Mouse (Mus musculus): ENCODE measurements around the gene Utp11. TPM values are rescaled to one million over a fixed set of nuclear protein-coding genes. Genes with fewer than 3 reads are reported as not detected.

The Utp11 gene
- polyA plus RNA-seq, 1 experiment from 2014 or later, result 65.4 TPM

- no peak for ATAC-seq (ENCODE audit: low FRiP score, low TSS enrichment)
- 4% methylated on average over 4 of the region's 4 CpGs for WGBS
Measured at GRCm38 (mm10) chr4:124675037-124675436, 18.4 kb downstream of the Utp11 start.

GRCm38 (mm10) chr4:124674334-124675032, 18.9 kb downstream of the Utp11 start:
- Histone ChIP-seq H3K4me3 (ENCODE audit: low read length) (no peak overlapping the region), H3K9me3 (ENCODE audit: low read length) (no peaks in the 10 kb centered on the region), H3K4me2 (replicated peaks; ENCODE audit: low read depth, low read length) (no peak overlapping the region), H3K36me3 (ENCODE audit: insufficient read depth, low read length) (peaks cover 20% of the 10 kb centered on the region), H3K27ac (ENCODE audit: low read length) (no peak overlapping the region), H3K9ac (replicated peaks; ENCODE audit: low read length) (no peak overlapping the region), H3K4me1 (ENCODE audit: insufficient read depth, low read length) (peaks cover 15% of the 10 kb centered on the region), H3K27me3 (ENCODE audit: insufficient read depth, low read length) (peaks cover 30% of the 10 kb centered on the region)
- 66% methylated on average over 17 of the region's 17 CpGs for WGBS
- no peak for ATAC-seq (ENCODE audit: low FRiP score, low TSS enrichment)

More at GRCm38 (mm10) chr4:124675037-124675436, 18.4 kb downstream of the Utp11 start:
- no peaks in the 10 kb centered on the region for H3K9me3 ChIP-seq (ENCODE audit: low read length)
- H3K9ac ChIP-seq (replicated peaks; ENCODE audit: low read length), result no peak overlapping the region
- peaks cover 15% of the 10 kb centered on the region for H3K4me1 ChIP-seq (ENCODE audit: insufficient read depth, low read length)
- H3K36me3 ChIP-seq (ENCODE audit: insufficient read depth, low read length), result peaks cover 26% of the 10 kb centered on the region
- no peak overlapping the region for H3K4me2 ChIP-seq (replicated peaks; ENCODE audit: low read depth, low read length)
- no peak overlapping the region for H3K27ac ChIP-seq (ENCODE audit: low read length)
- peaks cover 30% of the 10 kb centered on the region for H3K27me3 ChIP-seq (ENCODE audit: insufficient read depth, low read length)
- no peak overlapping the region for H3K4me3 ChIP-seq (ENCODE audit: low read length)

GRCm38 (mm10) chr4:124672347-124673320, 20.8 kb downstream of the Utp11 start:
- no peaks in the 10 kb centered on the region for H3K9me3 ChIP-seq (ENCODE audit: low read length)
- H3K4me2 ChIP-seq (replicated peaks; ENCODE audit: low read depth, low read length), result peak overlapping the region; percentile 26
- 3% methylated on average over 31 of the region's 31 CpGs for WGBS
- no peak overlapping the region for H3K9ac ChIP-seq (replicated peaks; ENCODE audit: low read length)
- peaks cover 15% of the 10 kb centered on the region for H3K4me1 ChIP-seq (ENCODE audit: insufficient read depth, low read length)
- peak overlapping the region; percentile 0; the same call in 1 of the 2 replicates for H3K4me3 ChIP-seq (ENCODE audit: low read length)
- no peak for ATAC-seq (ENCODE audit: low FRiP score, low TSS enrichment)
- H3K27me3 ChIP-seq (ENCODE audit: insufficient read depth, low read length), result peaks cover 42% of the 10 kb centered on the region
- no peak overlapping the region for H3K27ac ChIP-seq (ENCODE audit: low read length)
- peaks cover 8% of the 10 kb centered on the region; the same call in 1 of the 2 replicates for H3K36me3 ChIP-seq (ENCODE audit: insufficient read depth, low read length)

- Histone ChIP-seq H3K9ac (replicated peaks; ENCODE audit: low read length) (no peak overlapping the region), H3K27ac (ENCODE audit: low read length) (no peak overlapping the region), H3K36me3 (ENCODE audit: insufficient read depth, low read length) (0 out of 2 replicates have a peak, but pooled peaks cover 4% of the 10 kb centered on the region), H3K27me3 (ENCODE audit: insufficient read depth, low read length) (peaks cover 52% of the 10 kb centered on the region), H3K4me1 (ENCODE audit: insufficient read depth, low read length) (peaks cover 15% of the 10 kb centered on the region), H3K9me3 (ENCODE audit: low read length) (no peaks in the 10 kb centered on the region), H3K4me3 (ENCODE audit: low read length) (no peak overlapping the region), H3K4me2 (replicated peaks; ENCODE audit: low read depth, low read length) (no peak overlapping the region)
- 20% methylated on average over 7 of the region's 7 CpGs for WGBS
- ATAC-seq (ENCODE audit: low FRiP score, low TSS enrichment), result no peak
Measured at GRCm38 (mm10) chr4:124671583-124671982, 21.8 kb downstream of the Utp11 start.

GRCm38 (mm10) chr4:124670232-124670631, 23.2 kb downstream of the Utp11 start:
- no peak overlapping the region for H3K9ac ChIP-seq (replicated peaks; ENCODE audit: low read length)
- no peaks in the 10 kb centered on the region for H3K9me3 ChIP-seq (ENCODE audit: low read length)
- no peak for ATAC-seq (ENCODE audit: low FRiP score, low TSS enrichment)
- WGBS, result 66% methylated on average over 8 of the region's 8 CpGs
- no peak overlapping the region for H3K4me3 ChIP-seq (ENCODE audit: low read length)
- no peak overlapping the region for H3K27ac ChIP-seq (ENCODE audit: low read length)
- H3K36me3 ChIP-seq (ENCODE audit: insufficient read depth, low read length), result no peaks in the 10 kb centered on the region
- H3K4me2 ChIP-seq (replicated peaks; ENCODE audit: low read depth, low read length), result no peak overlapping the region
- H3K4me1 ChIP-seq (ENCODE audit: insufficient read depth, low read length), result peaks cover 15% of the 10 kb centered on the region
- H3K27me3 ChIP-seq (ENCODE audit: insufficient read depth, low read length), result peaks cover 66% of the 10 kb centered on the region

- Histone ChIP-seq H3K4me3 (ENCODE audit: low read length) (no peak overlapping the region), H3K4me2 (replicated peaks; ENCODE audit: low read depth, low read length) (no peak overlapping the region), H3K36me3 (ENCODE audit: insufficient read depth, low read length) (no peaks in the 10 kb centered on the region), H3K4me1 (ENCODE audit: insufficient read depth, low read length) (peaks cover 14% of the 10 kb centered on the region), H3K27me3 (ENCODE audit: insufficient read depth, low read length) (peaks cover 80% of the 10 kb centered on the region), H3K27ac (ENCODE audit: low read length) (no peak overlapping the region), H3K9me3 (ENCODE audit: low read length) (no peaks in the 10 kb centered on the region), H3K9ac (replicated peaks; ENCODE audit: low read length) (no peak overlapping the region)
- ATAC-seq (ENCODE audit: low FRiP score, low TSS enrichment), result no peak
- 24% methylated on average over 8 of the region's 8 CpGs for WGBS
Measured at GRCm38 (mm10) chr4:124668078-124668477, 25.3 kb downstream of the Utp11 start.

GRCm38 (mm10) chr4:124667476-124668033, 25.8 kb downstream of the Utp11 start:
- no peak overlapping the region for H3K27ac ChIP-seq (ENCODE audit: low read length)
- no peak overlapping the region for H3K4me3 ChIP-seq (ENCODE audit: low read length)
- 31% methylated on average over 14 of the region's 14 CpGs for WGBS
- H3K36me3 ChIP-seq (ENCODE audit: insufficient read depth, low read length), result no peaks in the 10 kb centered on the region
- no peaks in the 10 kb centered on the region for H3K9me3 ChIP-seq (ENCODE audit: low read length)
- peaks cover 9% of the 10 kb centered on the region; the same call in 1 of the 2 replicates for H3K4me1 ChIP-seq (ENCODE audit: insufficient read depth, low read length)
- H3K9ac ChIP-seq (replicated peaks; ENCODE audit: low read length), result no peak overlapping the region
- no peak overlapping the region for H3K4me2 ChIP-seq (replicated peaks; ENCODE audit: low read depth, low read length)
- ATAC-seq (ENCODE audit: low FRiP score, low TSS enrichment), result no peak
- H3K27me3 ChIP-seq (ENCODE audit: insufficient read depth, low read length), result peaks cover 80% of the 10 kb centered on the region

- peaks cover 5% of the 10 kb centered on the region; the same call in 1 of the 2 replicates for H3K4me1 ChIP-seq (ENCODE audit: insufficient read depth, low read length)
- no peaks in the 10 kb centered on the region for H3K36me3 ChIP-seq (ENCODE audit: insufficient read depth, low read length)
- H3K27me3 ChIP-seq (ENCODE audit: insufficient read depth, low read length), result peaks cover 88% of the 10 kb centered on the region
- H3K9me3 ChIP-seq (ENCODE audit: low read length), result no peaks in the 10 kb centered on the region
- H3K4me3 ChIP-seq (ENCODE audit: low read length), result no peak overlapping the region
- WGBS, result 55% methylated on average over 15 of the region's 15 CpGs
- H3K27ac ChIP-seq (ENCODE audit: low read length), result no peak overlapping the region
- H3K4me2 ChIP-seq (replicated peaks; ENCODE audit: low read depth, low read length), result no peak overlapping the region
- ATAC-seq (ENCODE audit: low FRiP score, low TSS enrichment), result no peak
- H3K9ac ChIP-seq (replicated peaks; ENCODE audit: low read length), result no peak overlapping the region
Measured at GRCm38 (mm10) chr4:124664604-124665003, 28.8 kb downstream of the Utp11 start.

- 67% methylated on average over 9 of the region's 9 CpGs for WGBS
- Histone ChIP-seq H3K9ac (replicated peaks; ENCODE audit: low read length) (no peak overlapping the region), H3K27me3 (ENCODE audit: insufficient read depth, low read length) (peaks cover 90% of the 10 kb centered on the region), H3K4me1 (ENCODE audit: insufficient read depth, low read length) (peaks cover 9% of the 10 kb centered on the region), H3K4me2 (replicated peaks; ENCODE audit: low read depth, low read length) (no peak overlapping the region), H3K36me3 (ENCODE audit: insufficient read depth, low read length) (no peaks in the 10 kb centered on the region), H3K27ac (ENCODE audit: low read length) (no peak overlapping the region), H3K4me3 (ENCODE audit: low read length) (no peak overlapping the region), H3K9me3 (ENCODE audit: low read length) (no peaks in the 10 kb centered on the region)
- ATAC-seq (ENCODE audit: low FRiP score, low TSS enrichment), result no peak
Measured at GRCm38 (mm10) chr4:124664185-124664584, 29.2 kb downstream of the Utp11 start.
